Mouse (Mus musculus) kidney, postnatal 0 days (tissue): Measurements from ENCODE around the gene Timm29. TPM values are rescaled to one million over a fixed set of nuclear protein-coding genes. Genes with fewer than 3 reads are reported as not detected.

Experiments used
- ATAC-seq: fragments of 200-750 bp; cut with Nextera tagmentation; replicated peaks from 2 replicates; pipeline ENCODE4 v1.8.0; 2017; ENCODE audit warnings: low read depth, moderate number of reproducible peaks, moderate TSS enrichment, moderate library complexity; ENCODE audit not compliant: low FRiP score
- DNase-seq: peaks from one replicate; pipeline ENCODE4 v3.0.0-alpha.2; 2016; ENCODE audit warnings: low spot score
- H3K27ac ChIP-seq: fragments of 300-500 bp; sonication (generic); 2 replicates; pipeline ENCODE4 v1.5.1; 2014; ENCODE audit warnings: mild to moderate bottlenecking
- H3K27me3 ChIP-seq: fragments of 300-500 bp; sonication (generic); 2 replicates; pipeline ENCODE4 v1.6.1; 2014; ENCODE audit warnings: low read length, mixed read lengths; ENCODE audit not compliant: insufficient read depth
- H3K36me3 ChIP-seq: fragments of 300-500 bp; sonication (generic); 2 replicates; pipeline ENCODE4 v1.6.1; 2014; ENCODE audit warnings: low read length, mixed read lengths; ENCODE audit not compliant: insufficient read depth
- H3K4me1 ChIP-seq: fragments of 300-500 bp; sonication (generic); replicated peaks from 2 replicates; pipeline ENCODE4 v1.6.1; 2014; ENCODE audit warnings: antibody characterized with exemption, low read length, mixed read lengths; ENCODE audit not compliant: insufficient read depth
- H3K4me2 ChIP-seq: fragments of 300-500 bp; sonication (generic); 2 replicates; pipeline ENCODE4 v1.6.1; 2014; ENCODE audit warnings: mild to moderate bottlenecking, low read length, moderate library complexity, mixed read lengths
- H3K4me3 ChIP-seq: fragments of 300-500 bp; sonication (generic); replicated peaks from 2 replicates; pipeline ENCODE4 v1.5.1; 2014; ENCODE audit warnings: low read depth, low read length
- H3K9ac ChIP-seq: fragments of 300-500 bp; sonication (generic); 2 replicates; pipeline ENCODE4 v1.6.1; 2014; ENCODE audit warnings: low read depth, low read length
- H3K9me3 ChIP-seq: fragments of 300-500 bp; sonication (generic); replicated peaks from 2 replicates; pipeline ENCODE4 v1.6.1; 2016; ENCODE audit warnings: low read length, inconsistent platforms, mixed read lengths
- CTCF ChIP-seq: IDR thresholded peaks from 2 replicates; pipeline ENCODE4 v1.5.1; 2016; ENCODE audit warnings: antibody characterized with exemption, low read depth, mild to moderate bottlenecking, moderate library complexity
- WGBS: fragments of 180-500 bp; shearing (Covaris S2); extraction: QIAGEN DNeasy Blood & Tissue Kit; methylation state at CpG from one replicate; pipeline ENCODE4 v1.1.7; 2014; 5-methylcytosine and 5-hydroxymethylcytosine counted together
- polyA plus RNA-seq: library from polyadenylated mRNA; unstranded; fragments of >200 nt; fragmentation: Nextera tagmentation; extraction: Ambion mirVana; gene quantifications from 2 replicates; pipeline ENCODE4 v1.2.1, GENCODE M21; 2015

Gene Timm29
- polyA plus RNA-seq, 1 experiment from 2014 or later: 29.2 TPM

- H3K9ac ChIP-seq: no peak overlapping the region
- no peak for ATAC-seq
- no peaks in the 10 kb centered on the region for H3K9me3 ChIP-seq
- peaks cover 11% of the 10 kb centered on the region for H3K4me1 ChIP-seq
- H3K4me3 ChIP-seq: no peak overlapping the region
- WGBS: 96% methylated on average over 2 of the region's 2 CpGs
- no peak for TF ChIP-seq CTCF
- no peaks in the 10 kb centered on the region; the same call in 1 of the 2 replicates for H3K36me3 ChIP-seq
- H3K27me3 ChIP-seq: no peaks in the 10 kb centered on the region
- no peak overlapping the region for H3K4me2 ChIP-seq
- H3K27ac ChIP-seq: no peak overlapping the region
- no peak for DNase-seq
These were observed 41.5 kb upstream of the Timm29 start for GRCm38 (mm10) chr9:21551049-21551448.

GRCm38 (mm10) chr9:21553607-21554273, 38.8 kb upstream of the Timm29 start:
- H3K36me3 ChIP-seq: no peaks in the 10 kb centered on the region; the same call in 1 of the 2 replicates
- no peak overlapping the region for H3K9ac ChIP-seq
- no peak for TF ChIP-seq CTCF
- no peaks in the 10 kb centered on the region for H3K27me3 ChIP-seq
- H3K9me3 ChIP-seq: no peaks in the 10 kb centered on the region
- 82% methylated on average over 6 of the region's 6 CpGs for WGBS
- DNase-seq (no peak), ATAC-seq (no peak)
- H3K27ac ChIP-seq: no peak overlapping the region
- no peak overlapping the region for H3K4me3 ChIP-seq
- H3K4me2 ChIP-seq: no peak overlapping the region
- peaks cover 6% of the 10 kb centered on the region; the same call in 1 of the 2 replicates for H3K4me1 ChIP-seq

GRCm38 (mm10) chr9:21555198-21555742, 37.3 kb upstream of the Timm29 start:
- 0 out of 2 replicates have a peak, but pooled peaks cover 5% of the 10 kb centered on the region for H3K4me1 ChIP-seq
- H3K4me2 ChIP-seq: no peak overlapping the region
- 81% methylated on average over 6 of the region's 6 CpGs for WGBS
- peak; percentile 16; the same call in 1 of the 2 replicates for TF ChIP-seq CTCF
- no peak overlapping the region for H3K4me3 ChIP-seq
- no peaks in the 10 kb centered on the region; the same call in 1 of the 2 replicates for H3K36me3 ChIP-seq
- H3K27me3 ChIP-seq: no peaks in the 10 kb centered on the region
- H3K9me3 ChIP-seq: no peaks in the 10 kb centered on the region
- DNase-seq: no peak
- ATAC-seq: no peak
- no peak overlapping the region for H3K27ac ChIP-seq
- no peak overlapping the region for H3K9ac ChIP-seq

GRCm38 (mm10) chr9:21556996-21557395, 35.5 kb upstream of the Timm29 start:
- no peak overlapping the region for H3K4me2 ChIP-seq
- no peak for DNase-seq
- no peak overlapping the region for H3K9ac ChIP-seq
- 0 out of 2 replicates have a peak, but pooled peaks cover 5% of the 10 kb centered on the region for H3K4me1 ChIP-seq
- H3K36me3 ChIP-seq: no peaks in the 10 kb centered on the region
- no peaks in the 10 kb centered on the region for H3K9me3 ChIP-seq
- no peak overlapping the region; the same call in 1 of the 2 replicates for H3K27ac ChIP-seq
- H3K4me3 ChIP-seq: no peak overlapping the region
- H3K27me3 ChIP-seq: no peaks in the 10 kb centered on the region
- no peak for ATAC-seq
- 86% methylated on average over 2 of the region's 2 CpGs for WGBS
- no peak for TF ChIP-seq CTCF

- H3K4me1 ChIP-seq: 0 out of 2 replicates have a peak, but pooled peaks cover 5% of the 10 kb centered on the region
- H3K4me3 ChIP-seq: no peak overlapping the region
- ATAC-seq (no peak), DNase-seq (no peak)
- no peak overlapping the region; the same call in 1 of the 2 replicates for H3K27ac ChIP-seq
- WGBS: 86% methylated on average over 2 of the region's 2 CpGs
- H3K9ac ChIP-seq: no peak overlapping the region
- no peaks in the 10 kb centered on the region for H3K36me3 ChIP-seq
- no peak overlapping the region for H3K4me2 ChIP-seq
- TF ChIP-seq CTCF: no peak
- H3K9me3 ChIP-seq: no peaks in the 10 kb centered on the region
- no peaks in the 10 kb centered on the region for H3K27me3 ChIP-seq
These were observed 35.0 kb upstream of the Timm29 start for GRCm38 (mm10) chr9:21557556-21557955.

GRCm38 (mm10) chr9:21558366-21558765, 34.2 kb upstream of the Timm29 start:
- Histone ChIP-seq H3K4me2 (no peak overlapping the region), H3K27me3 (no peaks in the 10 kb centered on the region), H3K9me3 (no peaks in the 10 kb centered on the region), H3K4me1 (0 out of 2 replicates have a peak, but pooled peaks cover 5% of the 10 kb centered on the region), H3K4me3 (no peak overlapping the region), H3K36me3 (no peaks in the 10 kb centered on the region), H3K27ac (no peak overlapping the region), H3K9ac (no peak overlapping the region)
- no peak for TF ChIP-seq CTCF
- WGBS: 70% methylated on average over 4 of the region's 4 CpGs
- ATAC-seq (no peak), DNase-seq (no peak)
